Mouse (Mus musculus) ES-E14 (cell line): ENCODE measurements at regions not wholly inside any gene's neighbourhood (a gene's known extent, or its start where the extent isn't known, plus 50 kb on each side); places are given as distances from the start of the nearest gene placed in this dataset.

Source experiments
- CHD2 ChIP-seq: IDR thresholded peaks from 2 replicates; pipeline ENCODE4 v1.6.1; 2014; ENCODE audit warnings: mild to moderate bottlenecking, low read depth, low read length, inconsistent platforms
- HCFC1 ChIP-seq: IDR thresholded peaks from 2 replicates; pipeline ENCODE4 v1.6.1; 2012; ENCODE audit warnings: low read length, inconsistent platforms, borderline replicate concordance; ENCODE audit not compliant: insufficient read depth
- MAFK ChIP-seq: IDR thresholded peaks from 2 replicates; pipeline ENCODE4 v1.6.1; 2014; ENCODE audit warnings: mild to moderate bottlenecking, low read depth, low read length, inconsistent platforms; ENCODE audit not compliant: insufficient read depth
- ZC3H11A ChIP-seq: IDR thresholded peaks from 2 replicates; pipeline ENCODE4 v1.6.1; 2012; ENCODE audit warnings: low read depth, mild to moderate bottlenecking, inconsistent platforms, low read length, borderline replicate concordance
- ZNF384 ChIP-seq: IDR thresholded peaks from 2 replicates; pipeline ENCODE4 v1.6.1; 2012; ENCODE audit warnings: low read depth, low read length, inconsistent platforms

- TF ChIP-seq CHD2 (no peak), MAFK (no peak), ZNF384 (no peak), HCFC1 (no peak), ZC3H11A (no peak)
Measured at GRCm38 (mm10) chr15:86920185-86920584, 623.9 kb upstream of the Fam19a5 start.
